Mouse (Mus musculus): ENCODE measurements around the gene Spef1. TPM values are rescaled to one million over a fixed set of nuclear protein-coding genes. Genes with fewer than 3 reads are reported as not detected.
A peak's percentile ranks its signal among the peaks of the same experiment; 100 is the strongest.

Gene Spef1
- polyA plus RNA-seq, 1 experiment, result 2.4 TPM

- 68% methylated on average over 8 of the region's 8 CpGs for WGBS
Measured at GRCm38 (mm10) chr2:131205521-131206182, 18.6 kb upstream of the Spef1 start.

GRCm38 (mm10) chr2:131204410-131204981, 17.4 kb upstream of the Spef1 start:
- peak overlapping the region; percentile 51 for H3K27ac ChIP-seq (ENCODE audit: insufficient read depth, low read length)
- no peaks in the 10 kb centered on the region for H3K36me3 ChIP-seq (ENCODE audit: control insufficient read depth, insufficient read depth, low read length)
- H3K4me1 ChIP-seq (ENCODE audit: control insufficient read depth, insufficient read depth, insufficient read length), result peaks cover 2% of the 10 kb centered on the region; the same call in 1 of the 2 replicates
- WGBS, result 26% methylated on average over 7 of the region's 7 CpGs
- TF ChIP-seq POLR2A (IDR thresholded peaks at IDR 0.05; ENCODE audit: low read depth, low read length) (no peak), CTCF (IDR thresholded peaks at IDR 0.05; ENCODE audit: extremely low read depth, insufficient read depth, insufficient read length, insufficient replicate concordance) (no peak)
- no peaks in the 10 kb centered on the region for H3K27me3 ChIP-seq (ENCODE audit: control insufficient read depth, insufficient read depth, low read length)
- no peak overlapping the region for H3K4me3 ChIP-seq (ENCODE audit: extremely low read depth, insufficient read depth, insufficient read length)
- no peak for DNase-seq (ENCODE audit: low read depth in 1 of 2, low spot score in 2 of 2)

More at GRCm38 (mm10) chr2:131205521-131206182, 18.6 kb upstream of the Spef1 start:
- TF ChIP-seq POLR2A (IDR thresholded peaks at IDR 0.05; ENCODE audit: low read depth, low read length), result no peak
- TF ChIP-seq CTCF (IDR thresholded peaks at IDR 0.05; ENCODE audit: extremely low read depth, insufficient read depth, insufficient read length, insufficient replicate concordance), result no peak
- Histone ChIP-seq H3K4me3 (ENCODE audit: extremely low read depth, insufficient read depth, insufficient read length) (no peak overlapping the region), H3K4me1 (ENCODE audit: control insufficient read depth, insufficient read depth, insufficient read length) (peaks cover 2% of the 10 kb centered on the region; the same call in 1 of the 2 replicates), H3K36me3 (ENCODE audit: control insufficient read depth, insufficient read depth, low read length) (no peaks in the 10 kb centered on the region), H3K27me3 (ENCODE audit: control insufficient read depth, insufficient read depth, low read length) (no peaks in the 10 kb centered on the region), H3K27ac (ENCODE audit: insufficient read depth, low read length) (no peak overlapping the region)
- no peak for DNase-seq (ENCODE audit: low read depth in 1 of 2, low spot score in 2 of 2)

- Histone ChIP-seq H3K27me3 (ENCODE audit: control insufficient read depth, insufficient read depth, low read length) (no peaks in the 10 kb centered on the region), H3K27ac (ENCODE audit: insufficient read depth, low read length) (no peak overlapping the region), H3K4me3 (ENCODE audit: extremely low read depth, insufficient read depth, insufficient read length) (no peak overlapping the region), H3K4me1 (ENCODE audit: control insufficient read depth, insufficient read depth, insufficient read length) (peaks cover 2% of the 10 kb centered on the region; the same call in 1 of the 2 replicates), H3K36me3 (ENCODE audit: control insufficient read depth, insufficient read depth, low read length) (no peaks in the 10 kb centered on the region)
- TF ChIP-seq POLR2A (IDR thresholded peaks at IDR 0.05; ENCODE audit: low read depth, low read length) (no peak), CTCF (IDR thresholded peaks at IDR 0.05; ENCODE audit: extremely low read depth, insufficient read depth, insufficient read length, insufficient replicate concordance) (no peak)
- DNase-seq (ENCODE audit: low read depth in 1 of 2, low spot score in 2 of 2), result no peak
- 79% methylated on average over 6 of the region's 6 CpGs for WGBS
Measured at GRCm38 (mm10) chr2:131203816-131204409, 16.8 kb upstream of the Spef1 start.

- Histone ChIP-seq H3K4me3 (ENCODE audit: extremely low read depth, insufficient read depth, insufficient read length) (no peak overlapping the region), H3K27me3 (ENCODE audit: control insufficient read depth, insufficient read depth, low read length) (no peaks in the 10 kb centered on the region), H3K27ac (ENCODE audit: insufficient read depth, low read length) (no peak overlapping the region), H3K4me1 (ENCODE audit: control insufficient read depth, insufficient read depth, insufficient read length) (peaks cover 2% of the 10 kb centered on the region; the same call in 1 of the 2 replicates), H3K36me3 (ENCODE audit: control insufficient read depth, insufficient read depth, low read length) (0 out of 2 replicates have a peak, but pooled peaks cover 1% of the 10 kb centered on the region)
- TF ChIP-seq CTCF (IDR thresholded peaks at IDR 0.05; ENCODE audit: extremely low read depth, insufficient read depth, insufficient read length, insufficient replicate concordance), result no peak
- DNase-seq (ENCODE audit: low read depth in 1 of 2, low spot score in 2 of 2), result no peak
- 94% methylated on average over 3 of the region's 3 CpGs for WGBS
Measured at GRCm38 (mm10) chr2:131201262-131201661, 14.2 kb upstream of the Spef1 start.

GRCm38 (mm10) chr2:131200710-131201109, 13.6 kb upstream of the Spef1 start:
- no peaks in the 10 kb centered on the region for H3K27me3 ChIP-seq (ENCODE audit: control insufficient read depth, insufficient read depth, low read length)
- no peak for DNase-seq (ENCODE audit: low read depth in 1 of 2, low spot score in 2 of 2)
- 0 out of 2 replicates have a peak, but pooled peaks cover 1% of the 10 kb centered on the region for H3K36me3 ChIP-seq (ENCODE audit: control insufficient read depth, insufficient read depth, low read length)
- whole genome bisulfite sequencing, result 86% methylated on average over 2 of the region's 2 CpGs
- H3K4me1 ChIP-seq (ENCODE audit: control insufficient read depth, insufficient read depth, insufficient read length), result peaks cover 2% of the 10 kb centered on the region; the same call in 1 of the 2 replicates
- no peak overlapping the region for H3K27ac ChIP-seq (ENCODE audit: insufficient read depth, low read length)
- no peak for TF ChIP-seq POLR2A (IDR thresholded peaks at IDR 0.05; ENCODE audit: low read depth, low read length)
- no peak for TF ChIP-seq CTCF (IDR thresholded peaks at IDR 0.05; ENCODE audit: extremely low read depth, insufficient read depth, insufficient read length, insufficient replicate concordance)
- H3K4me3 ChIP-seq (ENCODE audit: extremely low read depth, insufficient read depth, insufficient read length), result no peak overlapping the region

- Histone ChIP-seq H3K36me3 (ENCODE audit: control insufficient read depth, insufficient read depth, low read length) (peaks cover 20% of the 10 kb centered on the region), H3K4me3 (ENCODE audit: extremely low read depth, insufficient read depth, insufficient read length) (no peak overlapping the region), H3K27ac (ENCODE audit: insufficient read depth, low read length) (no peak overlapping the region), H3K27me3 (ENCODE audit: control insufficient read depth, insufficient read depth, low read length) (no peaks in the 10 kb centered on the region), H3K4me1 (ENCODE audit: control insufficient read depth, insufficient read depth, insufficient read length) (peaks cover 2% of the 10 kb centered on the region; the same call in 1 of the 2 replicates)
- DNase-seq (ENCODE audit: low read depth in 1 of 2, low spot score in 2 of 2), result no peak
- 88% methylated on average over 16 of the region's 16 CpGs for WGBS
- TF ChIP-seq CTCF (IDR thresholded peaks at IDR 0.05; ENCODE audit: extremely low read depth, insufficient read depth, insufficient read length, insufficient replicate concordance), result no peak
- TF ChIP-seq POLR2A (IDR thresholded peaks at IDR 0.05; ENCODE audit: low read depth, low read length), result no peak
Measured at GRCm38 (mm10) chr2:131196606-131197316, 9.7 kb upstream of the Spef1 start.

Data from spleen, adult 2 months (tissue).